Mouse (Mus musculus) urinary bladder, postnatal 25 days (tissue): ENCODE results near the gene Cpvl.
A peak's percentile ranks its signal among the peaks of the same experiment; 100 is the strongest.

Experiments
- DNase-seq: peaks from one replicate; pipeline ENCODE4 v3.0.0; 2022; ENCODE audit warnings: low spot score

Gene Cpvl

GRCm38 (mm10) chr6:53884931-53885330 is 93.5 kb downstream of the Cpvl start:
- DNase-seq: no peak

GRCm38 (mm10) chr6:53884496-53884895 is 94.0 kb downstream of the Cpvl start:
- DNase-seq: no peak

DNA sequence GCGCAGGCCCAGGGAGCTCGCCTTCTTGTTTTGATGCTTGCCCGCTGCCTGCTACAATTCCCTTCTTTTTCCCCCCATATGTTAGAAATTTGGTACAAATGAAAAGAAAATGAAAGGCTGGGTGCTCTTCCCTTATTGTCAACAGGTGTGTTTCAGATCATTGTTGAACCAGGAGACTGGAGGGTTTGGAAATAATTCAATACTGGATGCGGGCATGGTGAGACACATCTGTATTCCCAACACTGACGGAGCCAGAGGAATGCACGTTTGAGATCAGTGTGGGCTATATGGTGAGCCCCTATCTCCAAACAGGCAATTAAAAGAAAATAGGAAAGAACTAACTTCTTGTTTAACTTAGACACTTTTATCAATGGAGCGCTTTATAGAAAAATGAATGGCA is 95.1 kb downstream of the Cpvl start:
- DNase-seq: no peak

- no peak for DNase-seq
These were observed 96.8 kb downstream of the Cpvl start for GRCm38 (mm10) chr6:53881623-53882022.

DNA sequence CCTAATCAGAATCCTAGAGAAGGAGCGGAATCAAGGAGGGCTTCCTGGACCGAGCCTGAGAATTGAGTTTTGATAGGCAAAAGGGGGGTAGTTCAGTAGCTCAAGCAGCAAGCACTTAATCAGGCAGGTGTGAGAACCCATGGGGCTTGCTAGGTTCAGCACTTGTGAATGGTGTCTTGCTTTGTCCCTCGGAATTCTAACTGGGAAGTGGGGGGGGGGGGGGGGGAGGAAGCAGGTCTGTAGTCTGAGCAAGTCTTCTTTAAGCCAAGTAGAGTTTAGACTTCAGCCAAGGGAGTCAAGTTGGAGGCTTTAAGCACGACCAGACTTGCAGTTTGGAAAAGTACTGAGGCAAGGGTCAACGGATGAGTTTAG is 97.2 kb downstream of the Cpvl start:
- no peak for DNase-seq

GRCm38 (mm10) chr6:53880530-53881234 is 97.8 kb downstream of the Cpvl start:
- no peak for DNase-seq

DNA sequence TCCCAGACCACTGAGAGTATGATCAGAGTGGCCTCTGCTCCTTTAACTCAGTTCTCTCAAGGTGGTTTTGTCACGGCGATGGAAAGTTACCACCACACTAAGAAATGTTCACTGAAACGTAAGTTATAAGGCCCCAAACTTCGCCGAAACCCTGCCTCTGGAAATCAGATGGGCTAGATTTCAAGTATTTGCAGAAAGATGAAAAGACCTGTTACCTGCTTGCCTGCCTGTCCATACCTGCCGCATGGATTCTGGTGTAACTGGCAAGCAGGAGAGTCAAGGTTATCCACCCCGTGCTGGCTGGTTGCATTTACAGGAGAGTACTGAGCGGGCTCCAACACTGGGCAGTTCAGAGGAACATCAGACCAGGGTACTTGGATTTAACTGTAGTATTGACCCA is 98.9 kb downstream of the Cpvl start:
- peak; percentile 24 for DNase-seq

DNA sequence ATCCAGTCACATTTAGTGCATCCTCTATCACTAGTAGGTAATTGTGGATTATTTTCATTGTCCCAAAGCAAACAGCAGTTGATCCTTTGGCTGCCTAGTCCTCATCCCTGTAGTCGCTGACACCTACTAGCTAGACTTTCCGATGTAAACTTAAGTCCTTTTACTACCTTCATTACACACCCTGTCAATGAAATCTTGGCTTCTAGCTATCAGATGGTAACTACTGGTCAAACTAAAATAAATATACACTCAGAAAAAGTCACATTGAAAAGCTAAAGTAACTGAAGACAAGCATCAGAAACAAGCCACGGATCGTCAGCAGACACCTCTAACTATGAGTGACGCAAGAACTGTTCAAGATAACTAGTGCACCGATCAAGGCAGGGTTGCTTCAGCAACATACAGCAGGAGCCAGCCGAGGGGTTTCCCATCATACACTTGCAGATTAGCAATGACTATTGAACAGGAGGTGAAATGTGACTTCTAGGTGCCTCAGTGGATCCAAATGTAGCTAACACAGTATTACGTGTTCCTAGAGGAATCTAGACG is 103.5 kb downstream of the Cpvl start:
- DNase-seq: no peak

DNA sequence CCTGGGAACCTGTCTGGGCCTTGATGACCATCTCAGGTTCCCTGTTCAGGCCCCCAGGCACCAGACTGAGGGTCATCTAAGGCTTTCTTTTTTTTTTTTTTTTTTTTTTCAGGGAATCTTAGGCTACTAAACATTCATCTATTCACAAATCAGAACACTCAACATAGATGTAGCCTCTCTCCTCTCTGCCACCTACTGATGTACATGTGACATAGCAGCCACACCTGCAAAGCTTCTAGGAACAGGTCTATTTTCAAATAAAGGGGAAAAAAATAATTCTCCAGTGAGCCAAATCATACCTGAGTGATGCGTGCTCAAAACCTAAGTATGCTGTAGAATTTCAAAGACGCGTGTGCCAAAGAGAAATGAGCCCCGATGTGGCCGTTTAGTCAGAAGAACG is 106.6 kb downstream of the Cpvl start:
- no peak for DNase-seq

DNA sequence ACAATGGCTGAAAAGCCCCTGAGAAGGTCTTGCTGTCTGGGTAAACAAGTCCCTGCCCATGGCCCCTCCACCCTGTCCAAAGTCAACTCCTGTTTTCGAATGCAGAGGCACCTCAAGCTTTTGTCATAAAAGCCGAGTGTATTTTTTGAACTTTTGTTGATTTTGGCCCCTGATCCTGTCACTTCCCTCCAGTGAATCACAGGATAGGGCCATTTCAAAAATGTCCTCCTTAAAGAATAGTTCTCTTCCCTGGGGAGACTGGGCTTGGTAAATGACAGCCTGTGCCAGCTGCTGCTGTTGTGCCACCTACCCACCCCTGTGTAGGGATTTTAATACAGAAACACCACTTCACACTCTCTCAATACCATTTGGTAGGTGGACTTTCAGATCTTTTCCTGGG is 115.5 kb downstream of the Cpvl start:
- no peak for DNase-seq

DNA sequence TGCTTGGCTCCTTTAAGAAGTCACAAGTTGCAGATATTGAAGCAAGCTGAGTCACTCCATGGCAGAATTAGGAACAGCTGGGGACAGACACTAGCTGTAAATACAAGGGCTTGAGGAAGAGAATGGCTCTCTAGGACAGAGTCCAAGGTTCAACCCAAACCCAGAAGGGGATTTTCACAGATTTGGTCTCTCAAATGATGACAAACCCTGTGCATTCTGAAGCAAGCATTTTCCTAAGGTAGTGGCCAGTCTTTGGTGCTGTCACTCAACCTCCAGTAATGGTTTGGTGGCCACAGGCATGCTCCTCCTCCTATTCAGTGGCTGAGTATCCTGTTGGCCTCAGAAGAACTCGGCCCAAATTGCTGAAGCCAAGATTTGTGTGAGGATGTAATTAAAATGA is 119.4 kb downstream of the Cpvl start:
- no peak for DNase-seq

DNA sequence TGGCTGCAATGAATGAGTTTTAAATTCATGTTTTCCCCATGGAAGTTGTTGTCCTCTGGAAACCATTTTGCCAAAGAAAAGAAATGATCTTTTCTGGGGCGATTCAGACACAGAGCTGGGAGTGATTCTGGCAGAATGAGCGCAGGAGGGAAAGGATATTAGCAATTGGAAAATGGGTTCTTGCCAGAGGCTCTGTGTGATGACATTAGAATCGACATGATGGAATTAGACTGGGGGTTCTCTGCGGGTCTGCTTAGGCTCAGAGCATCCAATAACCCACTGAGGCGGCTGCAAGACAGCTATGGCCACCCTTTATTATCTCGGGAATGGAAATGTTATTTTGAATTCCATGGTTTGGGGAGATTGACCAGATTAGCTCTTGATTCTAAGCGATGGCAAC is 120.6 kb downstream of the Cpvl start:
- no peak for DNase-seq

- no peak for DNase-seq
These were observed 121.7 kb downstream of the Cpvl start for GRCm38 (mm10) chr6:53856775-53857174.

DNA sequence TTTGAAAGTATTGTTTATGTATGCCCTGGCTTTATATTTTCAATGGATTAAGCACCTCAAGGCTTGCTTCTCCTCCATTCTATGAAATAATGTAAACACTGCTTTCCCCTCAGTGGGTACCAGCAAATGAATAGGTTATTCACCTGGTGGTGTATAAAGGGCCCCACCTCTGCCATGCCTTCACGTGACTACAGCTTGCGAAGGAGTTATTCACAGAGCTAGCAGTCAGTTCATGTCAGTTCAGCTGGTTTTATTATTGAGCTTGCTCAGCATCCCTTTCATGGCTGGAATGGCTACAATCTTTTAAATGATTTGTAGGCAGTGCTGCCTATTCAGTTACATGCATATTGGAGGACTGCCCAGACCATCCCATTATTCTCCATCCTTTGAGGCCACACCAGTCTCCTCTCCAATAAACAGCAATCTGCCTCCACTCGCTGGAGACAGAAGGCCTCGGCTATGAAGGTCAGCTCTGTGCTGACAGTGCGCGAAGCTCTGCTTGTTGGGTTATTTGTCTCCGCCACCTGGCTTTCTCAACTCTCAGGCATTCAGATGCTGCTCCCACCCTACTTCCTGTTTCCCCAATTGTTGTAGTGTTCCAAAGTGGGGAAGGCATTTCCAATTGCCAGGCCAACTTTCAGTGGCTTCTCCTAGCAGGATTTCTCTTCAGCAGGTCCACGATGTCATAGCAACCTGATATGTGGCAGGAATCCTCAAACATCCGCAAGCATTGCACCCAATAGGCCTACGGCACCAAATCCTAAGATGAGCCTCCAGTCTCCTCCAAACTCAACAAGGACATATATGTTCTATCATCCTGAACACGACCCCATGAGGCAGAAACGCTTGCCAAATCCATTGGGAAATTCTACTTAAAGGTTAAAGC is 123.3 kb downstream of the Cpvl start:
- no peak for DNase-seq

DNA sequence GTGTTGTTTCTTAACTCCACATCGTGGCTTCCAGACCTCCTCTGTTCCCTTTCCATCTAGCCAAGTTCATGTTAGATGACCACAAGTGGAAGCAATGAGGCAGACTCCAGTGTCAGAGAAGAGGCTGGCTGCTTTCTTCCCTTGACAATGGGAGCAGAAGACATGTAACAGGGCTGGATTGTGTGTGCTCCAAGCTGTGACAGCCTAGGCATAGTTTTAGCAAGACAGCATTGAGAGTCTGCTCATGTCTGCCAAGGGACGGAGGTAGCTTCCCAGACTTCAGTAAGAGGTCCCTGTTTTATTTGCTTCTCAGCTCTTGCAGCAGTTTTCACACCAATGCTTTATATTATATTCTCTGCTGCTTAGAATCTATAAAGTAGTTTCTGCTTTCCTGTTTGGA is 124.2 kb downstream of the Cpvl start:
- DNase-seq: no peak

GRCm38 (mm10) chr6:53853546-53853945 is 124.9 kb downstream of the Cpvl start:
- no peak for DNase-seq

DNA sequence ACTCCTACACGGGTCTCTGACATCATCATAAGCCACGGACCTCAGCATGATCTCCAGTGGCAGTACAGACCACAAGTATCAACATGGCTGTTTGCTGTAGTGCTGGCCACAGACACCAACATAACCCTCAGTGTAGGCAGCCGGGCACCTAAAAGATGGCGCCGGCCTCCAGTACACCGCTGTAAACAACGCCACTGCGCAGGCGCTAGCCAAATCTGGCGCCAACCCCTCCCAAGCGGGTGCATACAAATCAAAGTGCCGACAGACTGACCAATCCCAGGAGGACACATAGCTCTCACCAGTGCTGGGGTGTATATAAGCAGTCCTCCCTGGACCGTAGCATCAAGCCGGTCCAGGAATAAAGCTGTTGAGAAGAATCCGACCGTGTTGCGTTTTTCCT is 133.8 kb downstream of the Cpvl start:
- no peak for DNase-seq

DNA sequence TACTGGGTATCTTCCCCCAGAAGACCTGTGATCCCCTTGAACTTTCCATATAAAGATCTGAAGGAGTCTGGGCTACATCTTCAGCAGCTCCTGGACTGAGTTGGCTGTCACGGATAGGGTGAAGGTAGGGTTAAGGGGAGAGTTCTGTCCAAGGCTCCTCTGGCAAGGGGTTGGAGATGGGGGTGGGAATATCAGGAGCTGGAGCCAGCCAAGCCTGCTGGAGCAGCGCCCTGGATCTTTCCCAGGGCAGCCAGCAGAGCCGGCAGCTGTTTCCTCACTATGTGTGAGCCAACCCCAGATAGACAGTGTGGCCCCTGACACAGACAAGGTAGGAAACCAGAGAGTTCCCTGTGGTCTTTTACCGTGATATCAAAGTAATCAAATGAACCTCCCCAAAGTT is 153.3 kb downstream of the Cpvl start:
- DNase-seq: no peak
